Mouse (Mus musculus): ENCODE measurements around the gene Mms22l.
A peak's percentile ranks its signal among the peaks of the same experiment; 100 is the strongest.
"Not testable (repeated sequence)": the region's sequence is repeated elsewhere in the genome, so short reads cannot be mapped to it uniquely, and the experiment has no call there.

Gene Mms22l

DNA sequence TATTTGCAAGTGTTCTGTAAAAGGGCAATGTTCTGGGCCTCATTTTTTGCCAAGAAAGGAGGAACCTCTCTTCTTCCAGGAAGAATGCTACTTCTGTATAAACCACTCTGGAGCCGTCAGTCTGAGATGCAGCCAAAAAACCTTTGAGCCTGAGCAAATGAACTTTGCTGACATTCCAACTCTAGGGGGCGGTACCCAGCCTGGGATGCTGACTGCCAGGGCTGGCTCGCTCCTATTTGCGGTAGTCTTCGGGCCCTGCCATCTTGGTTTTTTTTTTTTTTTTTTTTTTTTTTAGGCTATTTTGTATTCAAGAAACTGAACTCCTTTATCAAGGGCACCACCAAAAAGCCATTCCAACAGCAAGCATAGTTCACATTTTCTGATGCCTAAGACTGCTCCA lies 124.2 kb downstream of the Mms22l start:
- no peak for DNase-seq (ENCODE audit: low spot score)

DNA sequence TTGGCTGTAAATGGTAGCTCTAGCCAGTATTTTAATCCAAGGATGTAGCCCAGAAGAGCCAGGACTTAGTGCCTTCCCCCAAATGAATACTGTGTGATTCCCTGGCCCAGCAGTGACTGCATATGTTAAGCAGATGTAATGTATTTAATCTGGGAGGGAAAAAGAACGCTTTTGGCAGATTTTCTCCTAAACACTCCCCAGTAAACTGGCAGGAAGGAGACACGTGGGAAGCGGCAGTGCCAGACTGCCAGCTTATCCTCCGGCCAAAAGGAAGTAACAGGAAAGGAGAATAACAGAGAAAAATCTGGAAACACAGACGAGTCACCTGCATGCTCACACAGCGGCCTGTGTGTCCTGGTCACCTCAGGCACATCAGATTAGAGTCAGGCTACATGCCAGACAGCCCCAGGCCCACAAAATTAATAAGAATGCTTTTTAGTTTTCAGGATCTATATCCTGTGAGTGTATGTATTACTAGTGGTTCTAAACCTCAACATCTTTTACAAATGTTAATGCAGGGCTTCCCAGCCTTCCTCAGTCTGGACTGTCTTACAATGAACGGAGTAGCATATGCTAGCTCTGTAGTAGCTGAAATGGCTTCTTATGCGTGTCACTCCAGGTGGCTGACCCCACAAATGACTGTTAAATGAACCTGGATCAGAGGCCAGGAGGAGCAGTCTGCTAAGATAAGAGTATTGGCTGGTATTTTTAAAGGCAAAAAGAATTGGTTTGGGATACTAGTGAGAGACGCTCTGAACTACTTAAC lies 125.4 kb downstream of the Mms22l start:
- DNase-seq (ENCODE audit: low spot score): peak; percentile 36

GRCm38 (mm10) chr4:24625951-24626584 lies 129.8 kb downstream of the Mms22l start:
- no peak for DNase-seq (ENCODE audit: low spot score)

GRCm38 (mm10) chr4:24626686-24627085 lies 130.4 kb downstream of the Mms22l start:
- no peak for DNase-seq (ENCODE audit: low spot score)

DNA sequence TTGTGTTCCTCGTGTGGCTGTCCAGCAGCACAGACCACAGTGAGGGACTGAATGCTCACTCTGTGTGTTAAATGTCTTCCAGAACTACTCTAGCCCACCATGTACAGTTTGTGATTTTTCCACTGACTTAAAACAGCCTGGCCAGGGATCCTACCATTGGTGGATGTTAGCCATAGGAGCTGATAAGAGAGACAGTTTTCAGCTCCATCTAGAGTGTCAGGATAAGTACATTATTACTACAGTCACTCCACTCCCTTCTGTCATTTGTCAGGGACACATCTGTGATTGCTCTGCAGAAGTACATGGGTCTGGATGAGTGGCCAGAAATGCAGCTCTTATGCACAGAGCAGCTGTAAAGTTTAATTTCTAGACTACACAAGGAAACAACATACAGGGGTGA lies 131.6 kb downstream of the Mms22l start:
- no peak for DNase-seq (ENCODE audit: low spot score)

DNA sequence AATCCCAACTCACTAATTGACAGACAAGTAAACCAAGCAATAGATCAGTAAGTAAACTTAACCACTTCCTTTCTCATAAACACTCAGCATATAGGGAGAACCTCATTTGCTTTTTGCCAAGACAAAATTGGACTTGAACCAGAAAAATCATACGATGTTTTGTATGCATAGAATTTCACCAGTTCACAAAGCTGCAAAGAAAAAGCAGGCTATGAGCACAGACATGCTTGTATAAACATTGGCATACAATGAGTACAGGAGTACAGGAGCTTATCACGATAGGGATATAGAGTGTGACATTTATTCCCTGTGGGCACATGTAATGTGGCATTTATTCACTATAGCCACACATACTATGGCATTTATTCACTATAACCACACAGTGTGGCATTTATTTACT lies 134.2 kb downstream of the Mms22l start:
- no peak for DNase-seq (ENCODE audit: low spot score)

GRCm38 (mm10) chr4:24631177-24631911 lies 135.1 kb downstream of the Mms22l start:
- no peak for DNase-seq (ENCODE audit: low spot score)

- no peak for DNase-seq (ENCODE audit: low spot score)
These were observed 146.1 kb downstream of the Mms22l start for GRCm38 (mm10) chr4:24642306-24642705.

DNA sequence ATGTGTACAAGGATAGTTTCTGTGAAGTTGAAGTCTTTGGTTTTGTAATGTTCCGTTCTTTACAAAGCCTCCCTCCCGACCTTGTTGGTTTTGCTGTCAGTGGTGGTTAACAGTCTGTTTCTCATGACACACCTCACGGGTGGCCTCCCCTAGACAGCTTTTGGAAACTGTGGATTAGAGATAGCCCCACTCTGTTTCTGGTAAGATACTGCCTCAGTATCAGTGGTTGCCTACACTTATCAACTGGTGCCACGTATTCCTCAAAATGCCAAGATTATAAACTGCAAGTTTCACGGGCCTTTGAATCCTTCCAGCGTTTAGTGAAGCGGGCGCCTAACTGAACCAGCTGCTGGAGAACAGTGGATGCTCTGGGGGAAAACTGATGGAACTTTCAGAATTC lies 148.5 kb downstream of the Mms22l start:
- DNase-seq (ENCODE audit: low spot score): not testable (repeated sequence)

Data from layer of hippocampus, adult 11-12 months (tissue).